Mouse (Mus musculus): ENCODE measurements around the gene Gpc2. TPM values are rescaled to one million over a fixed set of nuclear protein-coding genes. Genes with fewer than 3 reads are reported as not detected.

Gene Gpc2
- polyA plus RNA-seq, 1 experiment: 2.6 TPM

DNA sequence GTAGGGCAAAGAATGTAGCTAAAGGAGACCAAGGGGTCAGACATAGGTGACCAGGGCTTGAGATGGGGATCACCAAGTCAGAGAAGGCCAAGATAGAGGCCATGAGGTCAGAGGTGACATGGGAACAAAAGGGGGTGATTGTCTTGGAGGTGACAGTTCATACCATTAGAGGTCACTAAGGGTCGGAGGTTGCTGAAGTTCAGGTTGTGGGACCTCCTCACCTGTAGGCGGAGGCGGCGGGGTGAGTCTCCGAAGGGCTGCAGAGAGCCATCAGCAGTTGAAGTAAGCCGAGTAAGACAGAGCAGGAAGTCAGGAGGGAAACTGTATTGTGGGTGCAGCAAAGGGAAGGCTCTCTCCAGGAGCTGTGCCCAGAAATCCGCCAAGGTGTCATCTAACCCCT lies 1.8 kb downstream of the Gpc2 start:
- Histone ChIP-seq H3K27me3 (replicated peaks) (peaks cover 40% of the 10 kb centered on the region), H3K36me3 (replicated peaks; ENCODE audit: low read length) (no peaks in the 10 kb centered on the region), H3K9me3 (peaks cover 10% of the 10 kb centered on the region), H3K4me1 (peaks cover 74% of the 10 kb centered on the region), H3K4me3 (replicated peaks) (no peak overlapping the region)
- TF ChIP-seq FLI1 (IDR thresholded peaks at IDR 0.05; ENCODE audit: low read length) (no peak), GATA1 (IDR thresholded peaks at IDR 0.05; ENCODE audit: borderline replicate concordance, low read length) (no peak)

DNA sequence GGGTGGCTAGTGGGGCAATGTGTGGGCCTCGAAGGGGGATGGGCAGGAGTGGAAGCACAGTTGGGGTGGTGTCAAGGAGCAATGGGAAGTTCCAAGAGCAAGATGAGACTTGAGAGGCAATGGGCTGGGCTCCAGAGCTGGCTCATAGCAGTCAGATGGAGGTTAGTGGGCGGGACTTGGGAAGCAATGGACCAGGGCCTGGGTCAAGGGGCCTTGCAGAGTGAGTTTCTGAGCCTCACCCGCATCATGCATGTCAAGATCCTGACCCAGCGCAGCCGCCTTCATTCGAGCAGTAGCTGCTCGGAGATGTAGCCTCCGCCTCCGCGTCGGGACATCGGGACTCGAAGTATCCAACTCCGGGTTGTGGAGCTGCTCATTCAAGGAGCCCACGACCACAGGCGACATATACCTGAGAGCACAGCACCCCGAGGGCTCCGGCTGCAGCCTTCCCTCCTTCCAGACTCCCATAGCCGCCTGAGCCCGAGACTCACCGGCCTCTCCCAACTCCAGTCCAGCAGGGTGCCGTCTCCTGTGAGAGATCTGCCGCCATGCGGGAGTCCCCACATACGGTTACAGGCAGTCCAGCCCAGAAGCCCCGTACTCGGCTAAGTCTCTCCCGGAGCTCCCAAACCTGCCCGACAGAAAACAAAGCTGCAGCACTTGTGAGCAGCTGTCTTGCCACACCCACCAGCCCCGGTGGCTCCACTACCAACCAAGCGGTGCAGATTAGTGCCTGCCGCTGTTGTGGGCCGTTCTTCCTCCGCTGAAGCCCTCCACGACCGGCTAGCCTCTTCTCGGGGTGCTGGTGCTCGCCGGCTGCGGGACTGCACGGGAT lies 4.4 kb downstream of the Gpc2 start:
- Histone ChIP-seq H3K4me3 (replicated peaks) (no peak overlapping the region), H3K36me3 (replicated peaks; ENCODE audit: low read length) (no peaks in the 10 kb centered on the region), H3K27me3 (replicated peaks) (peaks cover 56% of the 10 kb centered on the region), H3K4me1 (peaks cover 80% of the 10 kb centered on the region), H3K9me3 (peaks cover 5% of the 10 kb centered on the region)
- TF ChIP-seq GATA1 (IDR thresholded peaks at IDR 0.05; ENCODE audit: borderline replicate concordance, low read length) (no peak), FLI1 (IDR thresholded peaks at IDR 0.05; ENCODE audit: low read length) (no peak)

DNA sequence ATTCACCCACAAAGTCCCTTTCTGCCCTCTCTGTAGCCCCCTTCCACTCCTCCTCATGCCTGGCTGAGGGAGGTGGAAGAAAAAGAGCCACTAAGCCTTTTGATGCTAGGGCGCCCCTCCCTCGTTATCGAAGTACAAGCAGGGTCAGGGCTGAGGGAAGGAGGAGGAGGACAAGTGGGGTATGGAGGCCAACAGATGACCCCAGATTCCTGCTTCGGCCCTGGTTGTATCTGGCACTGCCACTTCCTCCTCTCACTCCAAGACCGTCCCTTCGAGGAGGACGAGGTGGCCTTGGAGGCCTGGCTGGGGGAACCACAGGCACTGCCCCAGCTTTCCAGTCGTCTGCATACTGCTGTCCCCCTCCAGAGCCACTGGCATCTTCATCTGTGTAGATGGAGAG lies 5.6 kb downstream of the Gpc2 start:
- peaks cover 67% of the 10 kb centered on the region for H3K4me1 ChIP-seq
- peaks cover 50% of the 10 kb centered on the region for H3K27me3 ChIP-seq (replicated peaks)
- no peaks in the 10 kb centered on the region for H3K36me3 ChIP-seq (replicated peaks; ENCODE audit: low read length)
- H3K4me3 ChIP-seq (replicated peaks): no peak overlapping the region
- no peak for TF ChIP-seq FLI1 (IDR thresholded peaks at IDR 0.05; ENCODE audit: low read length)
- TF ChIP-seq GATA1 (IDR thresholded peaks at IDR 0.05; ENCODE audit: borderline replicate concordance, low read length): no peak
- H3K9me3 ChIP-seq: no peaks in the 10 kb centered on the region

DNA sequence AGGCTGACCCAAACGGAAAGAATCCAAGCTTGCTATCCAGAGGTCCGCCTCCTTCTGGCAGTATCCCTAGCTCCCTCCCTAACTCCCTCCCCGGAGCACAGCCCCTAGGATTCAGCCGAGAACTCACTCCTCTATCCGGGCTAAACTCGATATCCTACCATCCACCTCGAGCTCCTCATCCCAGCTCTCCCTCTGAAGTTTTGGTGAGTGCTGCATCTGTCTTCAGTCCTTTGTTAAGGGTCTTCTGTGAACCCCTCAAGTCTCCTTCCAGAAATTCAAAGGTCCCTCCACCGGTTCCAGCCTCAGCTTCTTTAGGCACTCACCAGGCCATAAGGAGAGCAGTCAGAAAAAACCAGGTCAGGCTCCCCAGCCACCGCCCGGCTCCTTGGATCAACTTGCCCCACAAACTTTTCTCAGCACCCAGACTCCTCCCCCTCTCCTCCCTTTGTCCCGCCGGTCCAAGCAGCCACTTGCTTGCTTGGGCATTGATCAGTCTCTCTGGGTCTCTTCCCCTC lies 7.3 kb downstream of the Gpc2 start, which contains the start of gene Gal3st4:
Gene Gal3st4, minus strand, starts transcription at position 432 of the 515 bp plus-strand sequence.
- Histone ChIP-seq H3K9me3 (no peaks in the 10 kb centered on the region), H3K4me1 (peaks cover 50% of the 10 kb centered on the region), H3K36me3 (replicated peaks; ENCODE audit: low read length) (no peaks in the 10 kb centered on the region), H3K4me3 (replicated peaks) (no peak within 1 kb of the TSS), H3K27me3 (replicated peaks) (peaks cover 42% of the 10 kb centered on the region)
- TF ChIP-seq GATA1 (IDR thresholded peaks at IDR 0.05; ENCODE audit: borderline replicate concordance, low read length) (no peak), FLI1 (IDR thresholded peaks at IDR 0.05; ENCODE audit: low read length) (no peak)

DNA sequence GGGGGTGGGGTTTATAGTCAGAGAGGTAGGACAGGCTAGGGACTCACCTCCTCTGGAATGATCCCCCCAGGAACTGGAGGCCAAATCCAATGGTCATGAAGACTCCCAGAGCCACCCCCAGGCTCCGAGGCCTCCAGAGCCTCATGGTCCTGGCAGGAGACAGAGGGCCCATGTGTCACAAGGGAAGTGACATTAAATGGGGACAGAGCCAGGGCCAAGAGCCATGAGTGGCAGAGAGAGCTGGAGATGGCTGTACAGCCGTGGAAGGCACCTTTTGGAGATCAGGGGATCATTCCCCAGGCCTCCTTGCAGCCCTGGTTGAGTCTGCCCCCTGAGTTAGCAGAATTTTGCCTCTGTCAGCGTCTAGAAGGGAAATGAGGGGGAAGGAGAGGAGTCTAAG lies 8.6 kb downstream of the Gpc2 start:
- Histone ChIP-seq H3K36me3 (replicated peaks; ENCODE audit: low read length) (peaks cover 4% of the 10 kb centered on the region), H3K4me1 (peaks cover 38% of the 10 kb centered on the region), H3K27me3 (replicated peaks) (peaks cover 42% of the 10 kb centered on the region), H3K4me3 (replicated peaks) (no peak overlapping the region), H3K9me3 (no peaks in the 10 kb centered on the region)
- TF ChIP-seq GATA1 (IDR thresholded peaks at IDR 0.05; ENCODE audit: borderline replicate concordance, low read length) (no peak), FLI1 (IDR thresholded peaks at IDR 0.05; ENCODE audit: low read length) (no peak)

DNA sequence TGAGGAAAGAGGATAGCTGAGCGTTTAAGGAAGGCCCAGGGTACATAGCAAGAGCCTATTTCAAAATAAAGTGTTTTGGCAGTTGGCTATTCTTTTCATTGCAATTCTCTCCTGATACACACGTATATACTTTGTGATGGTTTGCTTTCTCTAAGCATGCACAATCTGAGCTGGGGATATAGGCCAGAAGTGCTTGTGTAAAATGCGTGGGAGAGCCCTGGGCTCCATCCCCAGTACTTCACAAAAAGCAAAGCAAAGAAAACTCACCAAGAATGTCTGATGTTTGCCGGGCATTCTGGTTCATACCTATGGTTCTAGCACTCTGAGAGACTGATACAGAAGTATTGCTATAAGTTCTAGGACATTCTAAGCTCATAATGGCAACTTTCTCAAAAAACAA lies 10.8 kb downstream of the Gpc2 start:
- Histone ChIP-seq H3K36me3 (replicated peaks; ENCODE audit: low read length) (peaks cover 14% of the 10 kb centered on the region), H3K4me1 (peaks cover 30% of the 10 kb centered on the region), H3K4me3 (replicated peaks) (no peak overlapping the region), H3K27me3 (replicated peaks) (peaks cover 34% of the 10 kb centered on the region), H3K9me3 (no peaks in the 10 kb centered on the region)
- TF ChIP-seq GATA1 (IDR thresholded peaks at IDR 0.05; ENCODE audit: borderline replicate concordance, low read length) (no peak), FLI1 (IDR thresholded peaks at IDR 0.05; ENCODE audit: low read length) (no peak)

DNA sequence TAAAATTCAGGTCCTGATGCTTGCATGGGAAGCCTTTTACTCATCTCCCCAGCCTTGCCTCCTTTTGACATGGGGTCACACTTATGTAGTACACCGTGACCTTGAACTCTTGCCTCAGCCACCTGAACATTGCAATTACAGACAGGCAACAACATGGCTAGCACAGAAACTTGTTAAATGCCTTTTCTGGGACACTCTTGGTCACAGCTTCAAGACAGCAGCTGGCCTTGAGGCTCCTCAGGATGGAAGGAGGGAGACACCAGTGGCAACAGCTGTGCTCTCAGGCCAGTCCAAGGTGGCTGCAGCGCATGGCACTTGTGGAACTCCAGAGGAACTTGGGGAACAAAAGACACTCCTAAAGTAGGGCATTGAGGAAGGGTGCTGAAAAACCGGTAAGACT lies 12.7 kb downstream of the Gpc2 start:
- no peak overlapping the region for H3K4me3 ChIP-seq (replicated peaks)
- H3K36me3 ChIP-seq (replicated peaks; ENCODE audit: low read length): peaks cover 20% of the 10 kb centered on the region
- TF ChIP-seq FLI1 (IDR thresholded peaks at IDR 0.05; ENCODE audit: low read length) (no peak), GATA1 (IDR thresholded peaks at IDR 0.05; ENCODE audit: borderline replicate concordance, low read length) (no peak)
- H3K27me3 ChIP-seq (replicated peaks): peaks cover 21% of the 10 kb centered on the region
- H3K4me1 ChIP-seq: peaks cover 41% of the 10 kb centered on the region
- no peaks in the 10 kb centered on the region for H3K9me3 ChIP-seq

DNA sequence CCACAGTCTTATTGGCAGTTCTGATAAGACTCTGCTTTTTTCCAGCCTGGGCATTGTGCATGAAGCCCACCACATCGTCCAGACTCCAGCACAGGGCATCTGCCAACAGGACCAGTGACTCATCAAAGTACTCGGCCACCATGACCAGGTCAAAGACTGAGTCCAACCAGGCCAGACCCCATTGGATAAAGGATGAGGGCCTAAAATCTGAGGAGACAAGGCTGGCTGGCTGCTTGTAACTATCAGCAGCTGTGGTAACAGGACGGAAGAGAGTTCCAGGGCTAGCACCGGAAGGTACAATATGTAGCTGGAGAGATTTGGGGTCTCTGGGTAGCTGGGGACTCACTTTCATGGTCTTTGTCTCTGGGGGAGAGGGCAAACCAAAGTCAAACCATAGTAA lies 14.1 kb downstream of the Gpc2 start:
- no peak for TF ChIP-seq GATA1 (IDR thresholded peaks at IDR 0.05; ENCODE audit: borderline replicate concordance, low read length)
- TF ChIP-seq FLI1 (IDR thresholded peaks at IDR 0.05; ENCODE audit: low read length): no peak
- Histone ChIP-seq H3K36me3 (replicated peaks; ENCODE audit: low read length) (peaks cover 34% of the 10 kb centered on the region), H3K4me3 (replicated peaks) (no peak overlapping the region)

DNA sequence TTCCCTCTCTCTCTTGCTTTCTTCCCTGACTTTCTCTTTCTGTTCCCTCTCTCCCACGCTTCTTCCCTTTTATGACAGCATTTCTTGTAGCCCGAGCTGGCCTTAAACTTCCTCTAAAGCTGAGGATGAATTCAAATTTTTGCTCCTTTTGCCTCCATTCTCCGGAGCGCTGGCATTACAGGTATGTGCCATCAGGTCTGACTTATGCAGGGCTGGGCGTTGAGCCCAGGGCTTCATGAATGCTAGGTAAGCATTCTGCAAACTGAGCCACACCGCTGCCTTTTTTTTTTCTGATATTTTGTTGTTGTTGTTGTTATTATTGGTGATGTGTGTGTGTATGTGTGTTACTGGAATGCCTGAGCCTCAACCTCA lies 15.6 kb downstream of the Gpc2 start:
- Histone ChIP-seq H3K36me3 (replicated peaks; ENCODE audit: low read length) (peaks cover 49% of the 10 kb centered on the region), H3K9me3 (no peaks in the 10 kb centered on the region), H3K4me1 (peaks cover 58% of the 10 kb centered on the region), H3K4me3 (replicated peaks) (peak overlapping the region; percentile 95), H3K27me3 (replicated peaks) (no peaks in the 10 kb centered on the region)
- TF ChIP-seq GATA1 (IDR thresholded peaks at IDR 0.05; ENCODE audit: borderline replicate concordance, low read length) (no peak), FLI1 (IDR thresholded peaks at IDR 0.05; ENCODE audit: low read length) (no peak)

More for the DNA sequence above, 14.1 kb downstream of the Gpc2 start:
- Histone ChIP-seq H3K4me1 (peaks cover 44% of the 10 kb centered on the region), H3K9me3 (no peaks in the 10 kb centered on the region), H3K27me3 (replicated peaks) (peaks cover 9% of the 10 kb centered on the region)
